Mouse (Mus musculus): ENCODE results near the gene Rps3a1.

DNA sequence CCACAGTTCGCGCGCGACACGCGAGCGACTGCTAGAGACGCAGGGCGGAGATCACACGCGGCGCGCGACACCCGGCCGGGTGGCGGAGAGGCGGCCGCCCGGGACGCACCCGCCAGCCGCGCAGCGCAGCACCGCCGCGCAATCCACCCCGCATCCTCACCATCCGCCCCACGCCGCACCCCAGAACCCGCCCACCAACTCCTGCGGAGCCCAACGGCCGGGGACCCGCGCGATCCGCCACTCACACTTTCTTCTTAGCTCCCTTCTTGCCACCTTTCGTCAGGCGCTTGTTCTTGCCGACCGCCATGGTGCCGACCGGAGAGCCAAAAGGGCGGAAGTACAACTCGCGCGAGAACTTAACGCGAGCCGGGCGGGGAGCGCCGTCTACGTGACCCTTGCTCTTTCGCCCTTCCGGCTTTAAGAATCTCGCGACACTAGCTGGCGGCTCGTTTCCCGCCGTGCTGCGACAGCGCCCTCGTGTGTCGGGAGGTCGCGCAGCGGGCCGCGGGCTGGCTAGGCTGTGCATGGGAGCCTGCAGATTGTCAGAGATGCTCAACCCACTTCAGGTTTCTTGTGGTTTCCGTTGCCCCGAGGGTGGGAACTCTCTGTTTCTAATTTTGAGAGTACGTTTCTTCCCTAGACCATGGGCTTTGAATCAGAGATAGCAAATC, at the start of gene Rps3a1:
- TF ChIP-seq CTCF (IDR thresholded peaks at IDR 0.05; ENCODE audit: borderline replicate concordance, insufficient read depth, low read length) (peak; percentile 98), POLR2A (IDR thresholded peaks at IDR 0.05; ENCODE audit: low read depth, low read length) (peak; percentile 89)
